16 mouse cellular contexts compared by ENCODE assay signal in genomic region chr1:126155816-126156215, GRCm38 (mm10).
"Had no signal": no experiment of that assay in that cellular context is flagged by ENCODE, and none has a peak within 500 bp of the region (broad histone marks: within the 10 kb centered on the region; RNA-seq: fewer than 3 reads in every experiment).

No protein-coding gene starts in this region.

- H3K4me1 ChIP-seq: neural tube, embryonic 12.5 days; neural tube, embryonic 13.5 days; neural tube, embryonic 15.5 days; stomach, embryonic 15.5 days had no signal

- H3K36me3 ChIP-seq: neural tube, embryonic 12.5 days; neural tube, embryonic 13.5 days; neural tube, embryonic 15.5 days; stomach, embryonic 15.5 days had no signal

- H3K4me2 ChIP-seq: neural tube, embryonic 12.5 days; neural tube, embryonic 13.5 days; neural tube, embryonic 15.5 days; stomach, embryonic 15.5 days had no signal

- DNase-seq: right cerebral cortex, adult 18-20 months; right cerebral cortex, postnatal 14 days; right cerebral cortex, postnatal 25 days; right cerebral cortex, postnatal 4 days; spleen, adult 18-20 months; thymus, adult 18-20 months; thymus, adult 2 months; thymus, postnatal 14 days; thymus, postnatal 25 days; thymus, postnatal 36 days; thymus, postnatal 4 days had no signal

- H3K9ac ChIP-seq: neural tube, embryonic 12.5 days; neural tube, embryonic 13.5 days; neural tube, embryonic 15.5 days; stomach, embryonic 15.5 days had no signal

- H3K27ac ChIP-seq: neural tube, embryonic 12.5 days; neural tube, embryonic 13.5 days; neural tube, embryonic 15.5 days; stomach, embryonic 15.5 days; stomach, postnatal 0 days had no signal

- H3K27me3 ChIP-seq: neural tube, embryonic 12.5 days; neural tube, embryonic 13.5 days; neural tube, embryonic 15.5 days; stomach, embryonic 15.5 days had no signal

- H3K9me3 ChIP-seq: neural tube, embryonic 12.5 days; neural tube, embryonic 13.5 days; neural tube, embryonic 15.5 days; stomach, embryonic 15.5 days had no signal

- H3K4me3 ChIP-seq: neural tube, embryonic 12.5 days; neural tube, embryonic 13.5 days; neural tube, embryonic 15.5 days; stomach, embryonic 15.5 days had no signal
